Mouse (Mus musculus) thymus, postnatal 10 days (tissue): ENCODE measurements around the gene Zfp804a.

Experiments used
- DNase-seq, 2 experiments: peaks; one replicate each; pipeline ENCODE4 v3.0.0; 2021; ENCODE audit warnings: low spot score in 2 of 2

Gene Zfp804a

GRCm38 (mm10) chr2:82253382-82253781 lies 200.4 kb downstream of the Zfp804a start:
- no peak for DNase-seq

GRCm38 (mm10) chr2:82282591-82283269 lies 229.7 kb downstream of the Zfp804a start:
- no peak for DNase-seq

- no peak for DNase-seq
These were observed 242.0 kb downstream of the Zfp804a start for GRCm38 (mm10) chr2:82294932-82295493.
